Mouse (Mus musculus): ENCODE results near the gene Nhlrc4. TPM values are rescaled to one million over a fixed set of nuclear protein-coding genes. Genes with fewer than 3 reads are reported as not detected.
A peak's percentile ranks its signal among the peaks of the same experiment; 100 is the strongest.

Nhlrc4 gene
- polyA plus RNA-seq, 1 experiment from 2014 or later: 0.30 TPM

DNA sequence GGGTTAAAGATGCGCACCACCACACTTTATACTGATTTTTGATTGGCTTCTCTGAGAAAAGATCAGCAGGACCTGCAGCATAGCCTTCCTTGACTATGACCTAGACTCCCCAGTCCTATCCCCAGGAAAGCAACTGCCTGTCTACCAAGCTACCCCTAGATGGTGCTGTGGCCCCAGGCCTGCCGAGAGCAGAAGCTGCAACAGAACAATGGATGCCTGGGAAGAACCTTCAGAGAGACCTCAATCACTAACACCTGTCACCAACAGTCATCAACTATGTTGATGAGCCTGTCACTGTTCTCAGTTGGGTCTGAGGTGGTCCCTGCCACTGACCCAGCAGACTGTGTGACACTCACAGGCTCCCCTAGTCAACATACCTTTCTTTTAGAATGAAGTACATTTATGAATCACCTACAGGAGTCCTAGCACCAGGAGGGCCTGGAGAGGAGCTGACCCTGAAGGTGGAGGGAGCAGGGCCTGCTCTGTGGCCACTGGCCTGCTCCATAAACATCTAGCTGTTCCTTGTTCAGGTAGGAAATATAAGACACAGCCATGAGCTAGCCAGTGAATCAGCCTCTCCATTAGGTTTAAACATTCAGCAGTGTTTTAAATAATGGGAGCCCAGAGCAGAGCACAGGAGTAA, 50.7 kb downstream of the Nhlrc4 start:
- Histone ChIP-seq H3K9ac (no peak overlapping the region), H3K9me3 (no peaks in the 10 kb centered on the region), H3K4me1 (no peaks in the 10 kb centered on the region), H3K4me3 (replicated peaks) (no peak overlapping the region), H3K4me2 (no peak overlapping the region), H3K27me3 (replicated peaks) (no peaks in the 10 kb centered on the region), H3K36me3 (peaks cover 10% of the 10 kb centered on the region), H3K27ac (0 out of 2 replicates have a peak overlapping the region, but pooled peaks have one; percentile 0)
- no peak; the same call in 1 of the 2 replicates for ATAC-seq (ENCODE audit: insufficient read depth, low FRiP score, low read depth)
- WGBS: 35% methylated on average over 2 of the region's 2 CpGs

Other genes starting within 250 kb of the Nhlrc4 start
- gene Gng13, start 227.8 kb downstream of the Nhlrc4 start, polyA plus RNA-seq (2015; fragmentation: Nextera tagmentation; extraction: Ambion mirVana): 1.5 and 2.1 TPM in 2 replicates
- 23.4 and 26.1 TPM in 2 replicates for gene Chtf18, start 217.5 kb downstream of the Nhlrc4 start, polyA plus RNA-seq (2015; fragmentation: Nextera tagmentation; extraction: Ambion mirVana)
- 18.3 and 19.1 TPM in 2 replicates for gene Rpusd1, start 217.3 kb downstream of the Nhlrc4 start, polyA plus RNA-seq (2015; fragmentation: Nextera tagmentation; extraction: Ambion mirVana)
- 0.06 TPM in 1 of 2 replicates, not detected in the other for gene Mslnl, start 208.9 kb downstream of the Nhlrc4 start, polyA plus RNA-seq (2015; fragmentation: Nextera tagmentation; extraction: Ambion mirVana)
- 38.3 and 43.6 TPM in 2 replicates for gene Msln, start 190.6 kb downstream of the Nhlrc4 start, polyA plus RNA-seq (2015; fragmentation: Nextera tagmentation; extraction: Ambion mirVana)
- gene Narfl, start 171.2 kb downstream of the Nhlrc4 start, polyA plus RNA-seq (2015; fragmentation: Nextera tagmentation; extraction: Ambion mirVana): 26.9 and 28.5 TPM in 2 replicates
- gene Haghl, start 159.3 kb downstream of the Nhlrc4 start, polyA plus RNA-seq (2015; fragmentation: Nextera tagmentation; extraction: Ambion mirVana): 47.3 and 53.4 TPM in 2 replicates
- 0.24 and 0.26 TPM in 2 replicates for gene Ccdc78, start 158.4 kb downstream of the Nhlrc4 start, polyA plus RNA-seq (2015; fragmentation: Nextera tagmentation; extraction: Ambion mirVana)
- gene Fam173a, start 152.1 kb downstream of the Nhlrc4 start, polyA plus RNA-seq (2015; fragmentation: Nextera tagmentation; extraction: Ambion mirVana): 99.3 and 110 TPM in 2 replicates
- not detected in 2 replicates for gene AC134908.4, start 149.3 kb downstream of the Nhlrc4 start, polyA plus RNA-seq (2015; fragmentation: Nextera tagmentation; extraction: Ambion mirVana)
- 46.6 and 48.3 TPM in 2 replicates for gene Metrn, start 147.8 kb downstream of the Nhlrc4 start, polyA plus RNA-seq (2015; fragmentation: Nextera tagmentation; extraction: Ambion mirVana)
- gene Fbxl16, start 135.9 kb downstream of the Nhlrc4 start, polyA plus RNA-seq (2015; fragmentation: Nextera tagmentation; extraction: Ambion mirVana): 4.1 and 4.6 TPM in 2 replicates
- gene Wdr24, start 121.3 kb downstream of the Nhlrc4 start, polyA plus RNA-seq (2015; fragmentation: Nextera tagmentation; extraction: Ambion mirVana): 24.3 and 25.5 TPM in 2 replicates
- 50.5 and 54.6 TPM in 2 replicates for gene Jmjd8, start 116.1 kb downstream of the Nhlrc4 start, polyA plus RNA-seq (2015; fragmentation: Nextera tagmentation; extraction: Ambion mirVana)
- gene Stub1, start 111.6 kb downstream of the Nhlrc4 start, polyA plus RNA-seq (2015; fragmentation: Nextera tagmentation; extraction: Ambion mirVana): 312 and 319 TPM in 2 replicates
- 1.6 and 2.4 TPM in 2 replicates for gene Rhbdl1, start 107.7 kb downstream of the Nhlrc4 start, polyA plus RNA-seq (2015; fragmentation: Nextera tagmentation; extraction: Ambion mirVana)
- gene Gm20683, start 103.2 kb downstream of the Nhlrc4 start, polyA plus RNA-seq (2015; fragmentation: Nextera tagmentation; extraction: Ambion mirVana): 1.6 and 2.7 TPM in 2 replicates
- gene Rhot2, start 100.1 kb downstream of the Nhlrc4 start, polyA plus RNA-seq (2015; fragmentation: Nextera tagmentation; extraction: Ambion mirVana): 23.1 and 23.6 TPM in 2 replicates
- gene Wdr90, start 83.5 kb downstream of the Nhlrc4 start, polyA plus RNA-seq (2015; fragmentation: Nextera tagmentation; extraction: Ambion mirVana): 21.0 and 22.9 TPM in 2 replicates
- gene Mcrip2, start 76.2 kb downstream of the Nhlrc4 start, polyA plus RNA-seq (2015; fragmentation: Nextera tagmentation; extraction: Ambion mirVana): 52.2 and 54.2 TPM in 2 replicates
- 67.4 and 68.3 TPM in 2 replicates for gene Mettl26, start 69.9 kb downstream of the Nhlrc4 start, polyA plus RNA-seq (2015; fragmentation: Nextera tagmentation; extraction: Ambion mirVana)
- gene Wfikkn1, start 64.1 kb downstream of the Nhlrc4 start, polyA plus RNA-seq (2015; fragmentation: Nextera tagmentation; extraction: Ambion mirVana): 0.39 and 0.55 TPM in 2 replicates
- gene Rab40c, start 25.2 kb downstream of the Nhlrc4 start, polyA plus RNA-seq (2015; fragmentation: Nextera tagmentation; extraction: Ambion mirVana): 27.1 and 27.3 TPM in 2 replicates
- 60.7 and 60.8 TPM in 2 replicates for gene Pigq, start within 50 bp of the Nhlrc4 start, polyA plus RNA-seq (2015; fragmentation: Nextera tagmentation; extraction: Ambion mirVana)
- gene A930017K11Rik, start 7.6 kb upstream of the Nhlrc4 start, polyA plus RNA-seq (2015; fragmentation: Nextera tagmentation; extraction: Ambion mirVana): 0.24 and 0.52 TPM in 2 replicates
- 20.4 and 22.8 TPM in 2 replicates for gene Capn15, start 40.8 kb upstream of the Nhlrc4 start, polyA plus RNA-seq (2015; fragmentation: Nextera tagmentation; extraction: Ambion mirVana)
- 11.9 and 13.3 TPM in 2 replicates for gene Rab11fip3, start 124.6 kb upstream of the Nhlrc4 start, polyA plus RNA-seq (2015; fragmentation: Nextera tagmentation; extraction: Ambion mirVana)
- gene Decr2, start 145.4 kb upstream of the Nhlrc4 start, polyA plus RNA-seq (2015; fragmentation: Nextera tagmentation; extraction: Ambion mirVana): 39.3 and 42.0 TPM in 2 replicates
- 86.2 and 88.8 TPM in 2 replicates for gene Nme4, start 150.6 kb upstream of the Nhlrc4 start, polyA plus RNA-seq (2015; fragmentation: Nextera tagmentation; extraction: Ambion mirVana)
- 6.6 and 7.2 TPM in 2 replicates for gene Tmem8, start 168.3 kb upstream of the Nhlrc4 start, polyA plus RNA-seq (2015; fragmentation: Nextera tagmentation; extraction: Ambion mirVana)
- 199 and 208 TPM in 2 replicates for gene Mrpl28, start 178.5 kb upstream of the Nhlrc4 start, polyA plus RNA-seq (2015; fragmentation: Nextera tagmentation; extraction: Ambion mirVana)
- 18.3 and 20.5 TPM in 2 replicates for gene Axin1, start 193.7 kb upstream of the Nhlrc4 start, polyA plus RNA-seq (2015; fragmentation: Nextera tagmentation; extraction: Ambion mirVana)

All from stomach, embryonic 15.5 days (tissue).